Mouse (Mus musculus) forebrain, embryonic 16.5 days (tissue): ENCODE measurements around the gene Gm17581. TPM values are rescaled to one million over a fixed set of nuclear protein-coding genes. Genes with fewer than 3 reads are reported as not detected.

Experiments used
- ATAC-seq: fragments of 200-750 bp; cut with Nextera tagmentation; 2 replicates; pipeline ENCODE4 v1.8.0; 2017; ENCODE audit warnings: mild to moderate bottlenecking, moderate library complexity
- H3K27ac ChIP-seq: fragments of 300-500 bp; sonication (generic); 2 replicates; pipeline ENCODE4 v1.5.1; 2014; ENCODE audit warnings: low read length, control low read depth
- H3K27me3 ChIP-seq: fragments of 300-500 bp; sonication (generic); replicated peaks from 2 replicates; pipeline ENCODE4 v1.6.1; 2014; ENCODE audit warnings: low read length; ENCODE audit not compliant: control insufficient read depth, insufficient read depth
- H3K36me3 ChIP-seq: fragments of 300-500 bp; sonication (generic); 2 replicates; pipeline ENCODE4 v1.6.1; 2014; ENCODE audit not compliant: control insufficient read depth, insufficient read depth
- H3K4me1 ChIP-seq: fragments of 300-500 bp; sonication (generic); replicated peaks from 2 replicates; pipeline ENCODE4 v1.6.1; 2014; ENCODE audit warnings: low read length; ENCODE audit not compliant: control insufficient read depth, insufficient read depth
- H3K4me2 ChIP-seq: fragments of 300-500 bp; sonication (generic); 2 replicates; pipeline ENCODE4 v1.6.1; 2014; ENCODE audit warnings: mild to moderate bottlenecking, low read length, control low read depth
- H3K4me3 ChIP-seq: fragments of 300-500 bp; sonication (generic); replicated peaks from 2 replicates; pipeline ENCODE4 v1.5.1; 2014; ENCODE audit warnings: mild to moderate bottlenecking, low read length, control low read depth
- H3K9ac ChIP-seq: fragments of 300-500 bp; sonication (generic); replicated peaks from 2 replicates; pipeline ENCODE4 v1.6.1; 2014; ENCODE audit warnings: low read depth, low read length, control low read depth
- H3K9me3 ChIP-seq: fragments of 300-500 bp; sonication (generic); 2 replicates; pipeline ENCODE4 v1.6.1; 2016; ENCODE audit warnings: low read length; ENCODE audit not compliant: control insufficient read depth
- WGBS: fragments of 180-500 bp; shearing (Covaris S2); extraction: QIAGEN DNeasy Blood & Tissue Kit; methylation state at CpG from one replicate; pipeline ENCODE4 v1.1.7; 2014; 5-methylcytosine and 5-hydroxymethylcytosine counted together
- polyA plus RNA-seq: library from polyadenylated mRNA; unstranded; fragments of >200 nt; fragmentation: Nextera tagmentation; extraction: Ambion mirVana; gene quantifications from 2 replicates; pipeline ENCODE4 v1.2.1, GENCODE M21; 2015

Gm17581 gene
- polyA plus RNA-seq, 1 experiment from 2014 or later, result not detected

GRCm38 (mm10) chr2:155774261-155774926 lies 38.7 kb upstream of the Gm17581 start:
- ATAC-seq, result no peak
- H3K9me3 ChIP-seq, result no peaks in the 10 kb centered on the region
- peak overlapping the region; percentile 80 for H3K4me2 ChIP-seq
- peak overlapping the region; percentile 76 for H3K4me3 ChIP-seq
- H3K9ac ChIP-seq, result peak overlapping the region; percentile 92
- no peak overlapping the region for H3K27ac ChIP-seq
- H3K27me3 ChIP-seq, result peaks cover 15% of the 10 kb centered on the region
- H3K4me1 ChIP-seq, result peaks cover 33% of the 10 kb centered on the region
- WGBS, result 56% methylated on average over 11 of the region's 11 CpGs
- no peaks in the 10 kb centered on the region for H3K36me3 ChIP-seq

GRCm38 (mm10) chr2:155773664-155774063 lies 38.0 kb upstream of the Gm17581 start:
- Histone ChIP-seq H3K36me3 (no peaks in the 10 kb centered on the region), H3K4me1 (peaks cover 27% of the 10 kb centered on the region), H3K4me3 (no peak overlapping the region), H3K4me2 (no peak overlapping the region), H3K9me3 (no peaks in the 10 kb centered on the region), H3K9ac (no peak overlapping the region), H3K27ac (no peak overlapping the region), H3K27me3 (peaks cover 15% of the 10 kb centered on the region)
- 55% methylated on average over 4 of the region's 4 CpGs for WGBS
- no peak for ATAC-seq

GRCm38 (mm10) chr2:155764679-155765418 lies 29.2 kb upstream of the Gm17581 start:
- no peaks in the 10 kb centered on the region for H3K9me3 ChIP-seq
- peak; percentile 74; the same call in 1 of the 2 replicates for ATAC-seq
- no peak overlapping the region for H3K4me3 ChIP-seq
- no peak overlapping the region for H3K9ac ChIP-seq
- H3K36me3 ChIP-seq, result no peaks in the 10 kb centered on the region
- no peak overlapping the region for H3K27ac ChIP-seq
- no peaks in the 10 kb centered on the region for H3K4me1 ChIP-seq
- H3K27me3 ChIP-seq, result no peaks in the 10 kb centered on the region; the same call in 1 of the 2 replicates
- no peak overlapping the region for H3K4me2 ChIP-seq
- 55% methylated on average over 13 of the region's 13 CpGs for WGBS

DNA sequence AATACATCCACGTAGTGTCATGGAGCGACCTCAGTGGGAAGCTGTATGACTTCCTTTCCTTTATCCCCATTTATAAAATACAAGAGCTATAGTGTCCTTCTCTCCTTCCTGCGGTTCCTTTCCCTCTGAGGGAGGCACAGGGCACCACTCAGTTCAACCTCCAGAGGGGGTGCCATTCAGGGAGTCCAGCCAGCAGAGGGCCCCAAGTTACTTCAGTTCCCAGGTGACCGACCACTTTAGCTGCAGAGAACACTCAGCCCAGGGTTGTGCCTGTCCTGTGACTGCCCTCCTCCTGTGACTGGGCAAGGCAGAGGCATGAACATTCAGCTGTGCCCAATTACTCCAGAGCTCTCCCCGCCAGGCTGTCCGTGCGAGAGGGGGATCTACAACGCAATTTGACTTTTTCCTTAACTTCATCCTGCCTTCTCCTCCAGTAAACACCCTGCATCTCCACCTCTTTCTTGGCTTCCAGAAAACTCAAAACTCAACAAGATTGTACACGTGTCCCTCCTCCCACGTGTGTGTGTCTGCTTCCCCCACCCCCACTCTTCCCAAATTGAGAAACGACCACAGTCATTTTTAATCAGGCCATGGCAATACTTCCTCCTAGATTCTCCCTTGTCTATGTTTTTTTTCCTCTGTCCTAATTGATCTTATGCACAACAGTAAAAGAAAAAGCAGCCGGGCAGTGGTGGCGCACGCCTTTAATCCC lies 21.3 kb upstream of the Gm17581 start:
- Histone ChIP-seq H3K4me2 (no peak overlapping the region), H3K36me3 (no peaks in the 10 kb centered on the region), H3K9ac (no peak overlapping the region), H3K4me3 (no peak overlapping the region), H3K27me3 (no peaks in the 10 kb centered on the region), H3K27ac (no peak overlapping the region), H3K4me1 (no peaks in the 10 kb centered on the region), H3K9me3 (no peaks in the 10 kb centered on the region)
- 58% methylated on average over 14 of the region's 14 CpGs for WGBS
- no peak for ATAC-seq

GRCm38 (mm10) chr2:155755746-155756145 lies 20.1 kb upstream of the Gm17581 start:
- WGBS, result 8% methylated on average over 1 of the region's 1 CpGs

DNA sequence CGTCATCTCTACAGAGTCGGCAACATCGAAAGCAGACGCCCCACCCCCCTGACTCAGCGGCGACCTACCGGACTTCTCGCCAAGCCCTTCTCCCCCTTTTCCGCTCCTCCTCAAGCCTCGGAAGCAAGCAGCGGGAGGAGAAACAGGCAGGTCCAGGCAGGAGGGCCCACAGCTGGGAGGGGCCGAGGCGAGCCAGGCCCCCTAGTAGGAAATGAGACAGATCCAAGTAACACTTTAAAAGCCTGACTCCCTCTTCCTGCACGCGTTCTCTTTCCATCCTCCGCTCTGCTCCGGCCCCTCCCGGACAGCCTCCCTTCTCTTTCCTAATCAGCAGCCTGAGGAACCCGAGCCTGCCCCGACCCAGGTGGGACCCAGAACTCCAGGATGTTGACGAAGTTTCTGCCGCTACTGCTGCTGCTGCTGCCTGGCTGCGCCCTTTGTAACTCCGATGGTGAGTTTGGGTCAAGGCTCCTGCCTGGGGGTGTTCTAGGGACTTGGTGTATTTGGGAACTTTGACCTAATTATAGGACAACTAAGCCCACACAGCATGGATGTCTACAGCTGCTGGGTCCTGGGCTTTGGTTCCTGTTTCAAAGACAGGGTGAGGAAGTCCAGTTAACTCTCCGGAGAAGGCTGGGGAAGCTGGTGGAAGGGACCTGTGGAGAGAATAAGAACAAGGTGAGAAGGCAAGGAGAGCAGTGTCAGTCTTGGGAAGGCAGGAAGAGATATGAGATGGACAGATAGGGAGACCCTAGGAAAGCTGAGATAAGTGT lies 15.5 kb upstream of the Gm17581 start, which contains the start of gene Procr:
Procr (plus strand) TSS at position 104 of the 773 bp plus-strand sequence.
- peak within 1 kb of the TSS; percentile 48 for H3K4me2 ChIP-seq
- H3K27ac ChIP-seq, result no peak within 1 kb of the TSS
- H3K4me1 ChIP-seq, result peaks cover 6% of the 10 kb centered on the region
- ATAC-seq, result no peak
- WGBS, result 3% methylated on average over 25 of the region's 25 CpGs
- no peaks in the 10 kb centered on the region for H3K9me3 ChIP-seq
- peaks cover 6% of the 10 kb centered on the region for H3K27me3 ChIP-seq
- no peaks in the 10 kb centered on the region for H3K36me3 ChIP-seq
- H3K9ac ChIP-seq, result no peak within 1 kb of the TSS
- H3K4me3 ChIP-seq, result peak within 1 kb of the TSS; percentile 28

More at GRCm38 (mm10) chr2:155755746-155756145, 20.1 kb upstream of the Gm17581 start:
- H3K36me3 ChIP-seq, result no peaks in the 10 kb centered on the region
- H3K9ac ChIP-seq, result no peak overlapping the region
- no peak overlapping the region for H3K4me2 ChIP-seq
- no peak overlapping the region for H3K4me3 ChIP-seq
- peaks cover 6% of the 10 kb centered on the region for H3K27me3 ChIP-seq
- H3K9me3 ChIP-seq, result no peaks in the 10 kb centered on the region
- no peak overlapping the region for H3K27ac ChIP-seq
- H3K4me1 ChIP-seq, result peaks cover 6% of the 10 kb centered on the region
- no peak for ATAC-seq

DNA sequence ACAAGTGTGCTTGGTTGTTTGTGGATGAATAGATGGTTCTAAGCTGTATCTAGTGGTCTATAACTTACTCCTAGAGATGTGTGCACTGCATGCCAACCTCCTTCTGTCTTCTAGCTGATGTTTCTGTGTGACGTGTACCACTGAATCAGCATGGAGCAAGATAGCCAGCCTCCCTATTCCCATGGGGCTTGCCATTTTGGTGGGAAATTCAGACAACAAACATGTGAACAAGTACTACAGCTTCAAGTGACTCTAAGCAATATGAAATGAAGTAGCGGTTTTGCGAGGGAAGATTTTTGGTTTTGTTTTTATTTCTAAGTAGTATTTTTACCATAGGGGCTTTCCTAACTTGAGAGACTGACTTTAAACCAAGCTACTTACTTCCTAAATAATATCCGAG lies 13.7 kb upstream of the Gm17581 start:
- no peaks in the 10 kb centered on the region for H3K9me3 ChIP-seq
- peaks cover 6% of the 10 kb centered on the region for H3K4me1 ChIP-seq
- ATAC-seq, result no peak
- H3K4me2 ChIP-seq, result no peak overlapping the region
- WGBS, result 86% methylated on average over 4 of the region's 4 CpGs
- H3K27ac ChIP-seq, result no peak overlapping the region
- H3K27me3 ChIP-seq, result peaks cover 6% of the 10 kb centered on the region
- H3K4me3 ChIP-seq, result no peak overlapping the region
- H3K36me3 ChIP-seq, result no peaks in the 10 kb centered on the region
- H3K9ac ChIP-seq, result no peak overlapping the region

- no peak overlapping the region for H3K4me3 ChIP-seq
- no peak overlapping the region for H3K4me2 ChIP-seq
- H3K27ac ChIP-seq, result no peak overlapping the region
- H3K9me3 ChIP-seq, result no peaks in the 10 kb centered on the region
- H3K36me3 ChIP-seq, result no peaks in the 10 kb centered on the region
- no peak overlapping the region for H3K9ac ChIP-seq
- H3K27me3 ChIP-seq, result no peaks in the 10 kb centered on the region
- ATAC-seq, result no peak
- H3K4me1 ChIP-seq, result peaks cover 4% of the 10 kb centered on the region; the same call in 1 of the 2 replicates
- 73% methylated on average over 3 of the region's 3 CpGs for WGBS
These were observed 9.8 kb upstream of the Gm17581 start for GRCm38 (mm10) chr2:155745487-155745886.
